Mouse (Mus musculus) A20 (cell line): ENCODE measurements around the gene 2010106E10Rik.
A peak's percentile ranks its signal among the peaks of the same experiment; 100 is the strongest.

ENCODE experiments used
- DNase-seq: peaks from one replicate; pipeline ENCODE4 v3.0.0-alpha.2; 2011; ENCODE audit warnings: low read depth, low spot score

Gene 2010106E10Rik

DNA sequence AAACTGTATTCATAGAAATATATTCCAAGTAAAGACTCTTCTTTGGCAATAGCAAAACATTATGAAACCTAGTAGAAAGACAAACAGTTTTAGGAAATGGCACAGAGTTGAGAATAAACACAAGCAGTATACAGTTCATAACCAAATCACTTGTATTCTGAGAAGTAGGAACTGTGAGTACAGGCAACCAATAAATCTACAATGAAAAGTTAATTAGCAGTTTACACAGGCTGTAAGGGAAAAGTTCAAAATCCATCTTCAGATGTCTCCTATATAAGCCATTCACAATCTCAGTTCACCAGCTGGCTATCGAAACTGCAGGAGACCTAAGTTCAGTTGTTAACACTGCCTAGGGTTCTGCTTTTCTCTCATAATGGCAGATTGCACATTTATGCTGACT is at the start of gene 2010106E10Rik:
TSS of gene 2010106E10Rik (plus strand) at position 301 of the 400 bp plus-strand sequence.
- no peak for DNase-seq

DNA sequence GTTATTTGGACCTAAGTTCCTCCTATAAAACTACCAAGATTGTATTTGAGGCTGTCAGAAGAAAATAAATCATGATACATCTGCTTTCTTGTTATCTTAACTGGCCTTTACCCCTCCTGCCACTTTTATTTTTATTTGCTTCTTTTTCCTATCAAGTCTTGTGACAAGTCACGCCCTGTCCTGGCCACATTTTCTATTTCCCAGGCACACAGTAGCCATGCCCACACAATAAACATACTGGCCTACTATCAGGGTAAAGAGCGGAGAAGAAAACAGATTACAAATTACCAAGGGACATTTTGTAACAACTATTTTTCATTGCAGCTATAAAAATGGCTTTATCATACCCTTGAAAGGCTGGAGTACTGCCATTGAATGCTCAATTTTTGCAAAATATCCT is 10.6 kb downstream of the 2010106E10Rik start:
- no peak for DNase-seq

DNA sequence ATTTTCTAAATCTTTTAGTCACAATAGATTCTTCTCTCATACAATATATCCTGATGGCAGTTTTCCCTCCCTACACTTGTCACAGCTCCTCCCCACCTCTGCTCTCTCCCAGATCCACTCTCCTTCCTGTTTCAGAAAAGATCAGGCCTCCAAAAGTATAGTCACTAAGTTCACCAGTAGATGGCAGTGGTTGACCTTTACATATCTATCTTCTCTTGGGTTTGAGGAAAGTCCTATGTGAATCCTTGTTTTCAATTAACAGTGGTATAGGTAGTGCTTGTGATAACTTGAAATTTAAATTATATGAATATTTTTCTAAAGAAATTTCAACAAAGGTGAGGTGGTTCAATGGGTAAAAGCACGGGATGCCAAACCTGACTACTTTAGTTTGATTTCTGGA is 29.7 kb downstream of the 2010106E10Rik start:
- peak; percentile 46 for DNase-seq

GRCm38 (mm10) chrX:112543115-112543514 is 48.0 kb downstream of the 2010106E10Rik start:
- peak; percentile 5 for DNase-seq

GRCm38 (mm10) chrX:112567716-112568115 is 72.6 kb downstream of the 2010106E10Rik start:
- no peak for DNase-seq

DNA sequence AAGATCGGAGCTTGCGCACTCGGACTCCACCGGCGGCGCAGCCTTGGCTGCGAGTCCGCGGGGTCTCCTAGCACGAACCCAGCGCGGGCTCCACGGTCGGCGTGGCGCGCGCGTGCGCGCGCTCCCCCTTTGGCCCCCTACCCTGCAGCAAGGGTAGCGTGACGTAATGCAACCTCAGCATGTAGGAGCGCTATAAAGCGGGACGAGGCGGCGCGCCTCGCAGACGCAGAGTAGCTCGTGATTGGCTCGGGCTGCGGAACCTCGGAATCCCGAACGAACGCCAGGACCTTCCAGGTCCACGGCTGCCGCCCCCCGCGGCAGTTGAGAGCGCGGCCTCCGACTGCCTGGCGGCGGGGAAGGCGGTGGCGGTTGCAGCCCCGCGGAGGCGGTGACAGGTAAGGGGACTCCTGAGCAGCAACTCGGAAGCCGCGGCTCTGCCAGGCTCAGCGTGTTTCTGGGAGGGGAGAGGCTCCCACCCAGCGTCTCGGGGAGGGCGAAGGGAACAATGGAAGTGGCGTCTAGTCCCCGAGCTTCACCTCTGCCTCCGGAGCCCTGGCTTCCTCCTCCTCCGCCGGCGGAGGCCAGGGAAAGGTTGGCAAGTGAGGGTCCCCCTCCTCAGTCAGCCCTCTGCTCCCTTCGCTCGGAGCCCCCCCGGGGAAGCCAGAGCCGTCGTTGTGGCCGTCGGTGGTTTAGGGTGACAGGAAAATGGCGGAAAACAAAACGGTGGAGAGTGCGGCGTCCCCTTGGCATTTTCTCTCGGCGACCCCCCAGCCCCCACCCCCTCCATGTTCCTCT is 105.6 kb downstream of the 2010106E10Rik start, which contains the start of gene Zfp711:
TSS of gene Zfp711 (plus strand) at position 16 of the 795 bp plus-strand sequence.
- no peak for DNase-seq

DNA sequence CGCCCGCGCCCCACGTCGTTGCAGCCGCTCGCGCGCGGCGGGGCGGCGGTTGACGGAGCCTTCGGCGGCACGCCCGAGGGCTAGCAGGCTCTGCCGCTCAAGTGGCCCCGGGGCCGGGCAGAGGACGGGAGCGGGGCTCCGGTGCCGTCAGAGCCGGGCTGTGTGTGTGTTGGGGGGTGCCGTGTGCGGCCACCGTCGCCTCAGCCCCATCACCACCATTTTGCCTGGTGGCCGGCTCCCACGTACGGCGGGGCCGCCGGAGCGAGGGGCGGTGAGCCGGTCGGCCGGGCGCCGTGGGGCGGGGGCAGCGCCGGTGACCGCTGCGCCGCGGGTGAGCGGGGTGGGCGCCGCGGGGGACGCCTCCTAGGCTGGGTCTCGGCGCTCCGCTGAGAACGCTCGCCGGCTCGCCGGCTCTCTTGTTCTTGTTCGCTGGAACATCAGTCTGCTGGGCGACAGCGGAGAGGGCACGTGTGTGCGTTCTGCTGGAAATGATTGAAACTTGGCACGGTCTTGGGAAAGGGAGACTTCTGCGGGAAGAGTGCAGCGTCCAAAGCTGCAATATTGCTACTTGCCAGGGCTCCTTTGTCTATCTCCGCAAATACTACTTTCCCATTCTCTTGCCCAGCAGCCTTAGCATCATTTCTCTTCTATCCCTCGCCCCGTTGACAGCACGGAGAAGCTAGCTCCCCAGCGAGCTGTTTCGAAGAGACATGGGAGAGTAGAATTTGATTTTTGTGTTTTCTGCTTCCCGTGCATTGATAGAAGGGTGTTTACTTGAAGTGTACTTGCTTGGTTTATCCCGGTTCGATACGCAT is 106.4 kb downstream of the 2010106E10Rik start:
- no peak for DNase-seq
